ENCODE assay signal across 19 mouse cellular contexts in the genomic region with DNA sequence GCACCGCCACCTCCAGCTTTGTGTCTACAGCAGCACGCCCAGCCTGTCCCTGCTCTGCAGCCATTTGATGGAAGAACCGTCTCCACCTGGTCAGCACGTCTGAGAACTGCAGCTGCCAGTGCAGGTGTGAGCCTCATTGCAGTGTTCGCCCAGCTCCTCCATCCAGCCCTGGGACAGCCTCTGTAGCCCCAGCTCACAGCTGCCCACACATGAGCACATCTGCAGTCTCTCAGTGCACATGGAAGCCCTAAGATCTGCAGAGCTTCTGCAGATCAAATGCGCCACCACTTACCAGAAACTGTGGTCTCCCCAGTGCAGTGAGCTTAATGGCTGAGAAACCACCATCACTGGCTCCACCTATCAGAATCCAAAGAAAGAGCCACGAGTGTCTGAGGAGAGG. TPM values are rescaled to one million over a fixed set of nuclear protein-coding genes. Genes with fewer than 3 reads are reported as not detected.
DNase-seq lines count a peak whose midpoint lies in the region; ATAC-seq and TF ChIP-seq lines count a peak whose summit lies in the region.
"Had no signal": no experiment of that assay in that cellular context is flagged by ENCODE, and none has a peak within 500 bp of the region (broad histone marks: within the 10 kb centered on the region; RNA-seq: fewer than 3 reads in every experiment).

No protein-coding gene starts in this region.

- no peak for TF ChIP-seq CTCF in kidney, adult 2 months (conservative IDR thresholded peaks at IDR 0.05; ENCODE audit: insufficient read depth, insufficient read length, low read depth, low read length)
- no peak for TF ChIP-seq CTCF in thymus, adult 2 months (IDR thresholded peaks at IDR 0.05; ENCODE audit: borderline replicate concordance, control insufficient read depth, extremely low read depth, insufficient read depth, low read length, poor library complexity)

- peak; percentile 0 for DNase-seq in kidney, adult 2 months
- DNase-seq in kidney, adult 8-10 months: no peak
- peak; percentile 57 for DNase-seq in thymus, adult 2 months
- DNase-seq in thymus, postnatal 25 days: peak; percentile 57
- no peak for DNase-seq in hindbrain, embryonic 11.5 days (ENCODE audit: low spot score)
- no peak for DNase-seq in gastrocnemius, adult 8-10 months (ENCODE audit: low spot score in 2 of 2)
- DNase-seq: adrenal gland, adult 2 months; cerebellum, adult 11-12 months; cerebellum, adult 9-10 months; cerebellum, postnatal 25 days; gastrocnemius, adult 2 months; gastrocnemius, postnatal 36 days; heart, adult 11 months; heart, postnatal 14 days had no signal

- no peaks in the 10 kb centered on the region for H3K9me3 ChIP-seq in hindbrain, embryonic 11.5 days (ENCODE audit: control insufficient read depth, low read length)
- H3K9me3 ChIP-seq: embryonic facial prominence, embryonic 12.5 days; forebrain, embryonic 15.5 days; heart, embryonic 13.5 days had no signal

- no peak overlapping the region for H3K4me2 ChIP-seq in hindbrain, embryonic 11.5 days (replicated peaks; ENCODE audit: low read depth, low read length)
- H3K4me2 ChIP-seq: embryonic facial prominence, embryonic 12.5 days; forebrain, embryonic 15.5 days; heart, embryonic 13.5 days; hindbrain, embryonic 14.5 days had no signal

- peaks cover 40% of the 10 kb centered on the region for H3K4me1 ChIP-seq in kidney, adult 2 months (ENCODE audit: control insufficient read depth, insufficient read depth, low read length)
- H3K4me1 ChIP-seq in thymus, adult 2 months (replicated peaks; ENCODE audit: control insufficient read depth, insufficient read depth, low read length): peaks cover 39% of the 10 kb centered on the region
- H3K4me1 ChIP-seq in hindbrain, embryonic 11.5 days (replicated peaks; ENCODE audit: control insufficient read depth, insufficient read depth, low read length): no peaks in the 10 kb centered on the region
- H3K4me1 ChIP-seq: embryonic facial prominence, embryonic 12.5 days; forebrain, embryonic 15.5 days; heart, embryonic 13.5 days had no signal

- H3K9ac ChIP-seq in hindbrain, embryonic 11.5 days (ENCODE audit: low read depth, low read length): no peak overlapping the region
- H3K9ac ChIP-seq: embryonic facial prominence, embryonic 12.5 days; forebrain, embryonic 15.5 days; heart, embryonic 13.5 days; hindbrain, embryonic 14.5 days had no signal

- no peak overlapping the region for H3K4me3 ChIP-seq in kidney, adult 2 months (ENCODE audit: insufficient read depth, low read depth, low read length)
- no peak overlapping the region for H3K4me3 ChIP-seq in thymus, adult 2 months (ENCODE audit: control insufficient read depth, insufficient read depth, low read length)
- H3K4me3 ChIP-seq in hindbrain, embryonic 11.5 days (ENCODE audit: low read depth, low read length): no peak overlapping the region
- H3K4me3 ChIP-seq: embryonic facial prominence, embryonic 12.5 days; forebrain, embryonic 15.5 days; gastrocnemius, adult 2 months; heart, embryonic 13.5 days had no signal

- H3K27me3 ChIP-seq in kidney, adult 2 months (replicated peaks; ENCODE audit: control insufficient read depth, insufficient read depth, low read length): no peaks in the 10 kb centered on the region
- no peaks in the 10 kb centered on the region for H3K27me3 ChIP-seq in thymus, adult 2 months (ENCODE audit: control insufficient read depth, insufficient read depth, low read length)
- no peaks in the 10 kb centered on the region for H3K27me3 ChIP-seq in hindbrain, embryonic 11.5 days (ENCODE audit: control insufficient read depth, insufficient read depth, low read length)
- H3K27me3 ChIP-seq: embryonic facial prominence, embryonic 12.5 days; forebrain, embryonic 15.5 days; heart, embryonic 13.5 days had no signal

- no peak overlapping the region for H3K27ac ChIP-seq in kidney, adult 2 months (ENCODE audit: insufficient read depth, low read depth, low read length)
- peak overlapping the region; percentile 8; the same call in 1 of the 2 replicates for H3K27ac ChIP-seq in thymus, adult 2 months (ENCODE audit: control insufficient read depth, insufficient read depth, low read length)
- no peak overlapping the region for H3K27ac ChIP-seq in hindbrain, embryonic 11.5 days (ENCODE audit: low read depth, low read length)
- H3K27ac ChIP-seq: embryonic facial prominence, embryonic 12.5 days; forebrain, embryonic 15.5 days; heart, embryonic 13.5 days; hindbrain, embryonic 14.5 days had no signal

- ATAC-seq in hindbrain, embryonic 11.5 days (ENCODE audit: low FRiP score): no peak
- ATAC-seq: forebrain, embryonic 15.5 days had no signal

- TF ChIP-seq POLR2A in kidney, adult 2 months (IDR thresholded peaks at IDR 0.05; ENCODE audit: low read depth, low read length): no peak
- no peak for TF ChIP-seq POLR2A in thymus, adult 2 months (IDR thresholded peaks at IDR 0.05; ENCODE audit: control insufficient read depth, extremely low read depth, insufficient read depth, low read length, poor library complexity)

- 87% methylated on average over 7 of the region's 7 CpGs for WGBS in kidney, adult 2 months
- 35% methylated on average over 7 of the region's 7 CpGs for WGBS in thymus, adult 2 months
- 83% methylated on average over 7 of the region's 7 CpGs for WGBS in hindbrain, embryonic 11.5 days

- H3K36me3 ChIP-seq in kidney, adult 2 months (ENCODE audit: control insufficient read depth, insufficient read depth, low read length): no peaks in the 10 kb centered on the region; the same call in 1 of the 2 replicates
- no peaks in the 10 kb centered on the region for H3K36me3 ChIP-seq in thymus, adult 2 months (ENCODE audit: control insufficient read depth, insufficient read depth, low read length)
- no peaks in the 10 kb centered on the region for H3K36me3 ChIP-seq in hindbrain, embryonic 11.5 days (ENCODE audit: control insufficient read depth, insufficient read depth, low read length)
- H3K36me3 ChIP-seq: embryonic facial prominence, embryonic 12.5 days; forebrain, embryonic 15.5 days; heart, embryonic 13.5 days had no signal

RNA-seq across cellular contexts. Expression of a gene that starts 9.8 kb away (rescaled TPM):
- 397 and 415 TPM in 2 replicates for polyA plus RNA-seq in kidney, adult 2 months (2012; rRNA removed)
- polyA plus RNA-seq in thymus, adult 2 months (2012; rRNA removed): 74.1 and 84.2 TPM in 2 replicates
- polyA plus RNA-seq in hindbrain, embryonic 11.5 days (2014; fragmentation: Nextera tagmentation; extraction: Ambion mirVana): 7.8 and 8.3 TPM in 2 replicates
- total RNA-seq in gastrocnemius, adult 8-10 months (2022): 10 to 100 TPM in 2 of 4 experiments, 1 to 10 TPM in 2; 7.8 to 16.8 (median 9.7) TPM

RNA-seq across cellular contexts. Expression of a gene that starts 27.5 kb away (rescaled TPM):
- polyA plus RNA-seq in kidney, adult 2 months (2012; rRNA removed): 135 and 142 TPM in 2 replicates
- 110 and 117 TPM in 2 replicates for polyA plus RNA-seq in thymus, adult 2 months (2012; rRNA removed)
- 128 and 130 TPM in 2 replicates for polyA plus RNA-seq in hindbrain, embryonic 11.5 days (2014; fragmentation: Nextera tagmentation; extraction: Ambion mirVana)
- total RNA-seq in gastrocnemius, adult 8-10 months (2022): 10 to 100 TPM; 48.2 to 56.8 (median 51.2) TPM

RNA-seq across cellular contexts. Expression of a gene that starts 47.3 kb away (rescaled TPM):
- polyA plus RNA-seq in kidney, adult 2 months (2012; rRNA removed): 18.9 and 26.7 TPM in 2 replicates
- polyA plus RNA-seq in thymus, adult 2 months (2012; rRNA removed): 5.7 and 6.6 TPM in 2 replicates
- 3.3 and 3.4 TPM in 2 replicates for polyA plus RNA-seq in hindbrain, embryonic 11.5 days (2014; fragmentation: Nextera tagmentation; extraction: Ambion mirVana)
- under 1 TPM in 1 of 4 experiments, not detected in 3; 0.15 TPM for total RNA-seq in gastrocnemius, adult 8-10 months (2022)
- total RNA-seq: gastrocnemius, adult 2 months; hematopoietic stem cell, adult 5-6 weeks had no signal

Comparison
In these comparisons a context has a peak if more than half of its experiments do, and no peak if none do; other contexts are left out.
1. DNase-seq: peak in kidney, adult 2 months (single experiment), thymus, adult 2 months (single experiment) and thymus, postnatal 25 days (single experiment); none in kidney, adult 8-10 months (0 of 2), hindbrain, embryonic 11.5 days (single experiment) and gastrocnemius, adult 8-10 months (0 of 2).